Mouse (Mus musculus) MEL (cell line): ENCODE measurements around the gene Gm3336.

Source experiments
- CHD2 ChIP-seq: IDR thresholded peaks from 2 replicates; pipeline ENCODE4 v1.6.1; 2011; ENCODE audit warnings: low read length, improper control_type of control experiment
- CTCF ChIP-seq, 3 experiments: IDR thresholded peaks in 2 of 3; conservative IDR thresholded peaks in 1 of 3; 2 replicates each; pipeline ENCODE4 v1.5.1; 2011 to 2012; ENCODE audit warnings: low read length in 3 of 3, low read depth in 2 of 3, mild to moderate bottlenecking in 2 of 3, improper control_type of control experiment in 1 of 3, inconsistent platforms in 1 of 3, mixed read lengths in 1 of 3, moderate library complexity in 1 of 3; ENCODE audit not compliant: control insufficient read depth in 1 of 3, insufficient read depth in 1 of 3, poor library complexity in 1 of 3, severe bottlenecking in 1 of 3
- EP300 ChIP-seq, 2 experiments: IDR thresholded peaks; 2 replicates each; pipeline ENCODE4 v1.6.1; 2011; ENCODE audit warnings: improper control_type of control experiment in 2 of 2, low read length in 2 of 2, low read depth in 1 of 2, mild to moderate bottlenecking in 1 of 2
- ETS1 ChIP-seq: IDR thresholded peaks from 2 replicates; pipeline ENCODE4 v1.6.1; 2012; ENCODE audit warnings: low read depth, mild to moderate bottlenecking, inconsistent platforms, low read length, improper control_type of control experiment, moderate library complexity
- MYC ChIP-seq: IDR thresholded peaks from 2 replicates; pipeline ENCODE4 v1.6.1; 2011; ENCODE audit warnings: low read depth, mild to moderate bottlenecking, low read length, improper control_type of control experiment, moderate library complexity
- SIN3A ChIP-seq: IDR thresholded peaks from 2 replicates; pipeline ENCODE4 v1.6.1; 2012; ENCODE audit warnings: low read length, improper control_type of control experiment, inconsistent platforms
- ZC3H11A ChIP-seq: IDR thresholded peaks from 2 replicates; pipeline ENCODE4 v1.6.1; 2012; ENCODE audit warnings: low read depth, mild to moderate bottlenecking, inconsistent platforms, low read length, improper control_type of control experiment

DNA sequence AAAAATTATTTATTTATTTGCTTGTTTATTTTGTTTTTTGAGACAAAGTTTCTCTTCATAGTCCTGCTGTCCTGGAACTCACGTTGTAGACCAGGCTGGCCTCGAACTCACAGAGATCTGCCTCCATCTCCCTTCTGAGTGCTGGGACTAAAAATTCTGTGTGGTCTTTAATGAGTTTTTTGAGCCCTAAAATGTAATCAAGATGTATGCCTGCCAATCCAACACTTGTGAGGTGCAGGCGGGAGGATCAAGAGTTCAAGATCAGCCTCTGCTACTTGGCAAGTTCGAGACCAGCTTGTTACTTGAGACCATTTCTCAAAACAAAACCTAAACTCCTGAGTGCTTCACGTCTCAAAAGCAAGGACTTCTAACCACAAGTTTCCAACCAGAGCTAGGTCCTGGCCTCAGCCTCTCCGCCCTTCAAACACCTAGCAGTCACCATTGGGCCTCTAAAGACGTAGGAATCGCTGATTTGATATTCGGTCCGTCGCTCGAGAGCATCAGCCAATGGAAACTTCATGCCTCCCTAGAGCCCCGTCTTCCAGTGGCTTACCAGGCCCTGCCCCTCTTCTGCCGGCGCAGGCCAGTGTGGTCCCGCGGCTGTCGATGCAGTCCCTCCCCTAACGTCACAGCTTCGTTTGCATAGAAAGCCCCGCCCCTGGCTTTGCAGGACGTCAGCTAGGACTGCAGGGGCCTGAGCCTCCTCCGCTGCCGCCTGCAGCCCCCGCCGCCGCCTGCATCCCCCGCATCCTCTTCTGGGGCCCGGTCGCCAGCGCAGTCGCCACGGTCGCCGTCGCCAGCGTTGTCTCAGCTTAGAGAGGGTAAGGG, 35.9 kb downstream of the Gm3336 start, which contains the start of gene Rab3a:
- TF ChIP-seq MYC (no peak), CTCF (IDR thresholded peaks at IDR 0.05 in 2 of 3, conservative IDR thresholded peaks at IDR 0.05 in 1 of 3; ENCODE audit: control insufficient read depth in 1 of 3, insufficient read depth in 1 of 3, low read depth in 2 of 3, low read length in 3 of 3, poor library complexity in 1 of 3, severe bottlenecking in 1 of 3) (0 out of 6 replicates have a peak, but pooled peaks of 1 of the 3 experiments have one; percentile 1), ZC3H11A (no peak), ETS1 (no peak), CHD2 (peak; percentile 89), SIN3A (no peak; the same call in 1 of the 2 replicates), EP300 (IDR thresholded peaks at IDR 0.05; ENCODE audit: low read depth in 1 of 2, low read length in 2 of 2) (no peak)
